Mouse (Mus musculus) cerebellum, adult 2 months (tissue): ENCODE measurements around the gene Slc39a11. TPM values are rescaled to one million over a fixed set of nuclear protein-coding genes. Genes with fewer than 3 reads are reported as not detected.

Experiments
- DNase-seq, 2 experiments: peaks; one replicate each; pipeline ENCODE4 v3.0.0; 2021
- H3K27ac ChIP-seq: fragments of 200-500 bp; 2 replicates; pipeline ENCODE4 v1.5.1; 2012; ENCODE audit warnings: low read length, control low read depth, inconsistent platforms; ENCODE audit not compliant: insufficient read depth
- H3K27me3 ChIP-seq: fragments of 200-500 bp; 2 replicates; pipeline ENCODE4 v1.6.1; 2012; ENCODE audit warnings: inconsistent platforms, mild to moderate bottlenecking, low read length, moderate library complexity; ENCODE audit not compliant: control insufficient read depth, insufficient read depth
- H3K4me1 ChIP-seq: fragments of 200-500 bp; 2 replicates; pipeline ENCODE4 v1.6.1; 2011; ENCODE audit warnings: low read length; ENCODE audit not compliant: control insufficient read depth, insufficient read depth
- H3K4me3 ChIP-seq: fragments of 200-500 bp; replicated peaks from 2 replicates; pipeline ENCODE3; 2011; ENCODE audit warnings: mild to moderate bottlenecking, low read depth, low read length, control low read depth; ENCODE audit not compliant: insufficient read depth
- CTCF ChIP-seq: fragments of 200-500 bp; IDR thresholded peaks from 2 replicates; pipeline ENCODE4 v1.5.1; 2011; ENCODE audit warnings: low read depth, mild to moderate bottlenecking, control low read depth, low read length, moderate library complexity, borderline replicate concordance; ENCODE audit not compliant: insufficient read depth
- POLR2A ChIP-seq: fragments of 200-500 bp; IDR thresholded peaks from 2 replicates; pipeline ENCODE4 v1.6.1; 2011; ENCODE audit warnings: low read length, control low read depth, borderline replicate concordance; ENCODE audit not compliant: insufficient read depth
- WGBS: fragments of 180-500 bp; shearing (Covaris S2); methylation state at CpG from one replicate; pipeline ENCODE4 v1.1.7; 2018; 5-methylcytosine and 5-hydroxymethylcytosine counted together
- polyA plus RNA-seq: library from polyadenylated mRNA; depleted of rRNA; stranded (reverse); fragments of >200 nt; gene quantifications from 2 replicates; pipeline ENCODE4 v1.2.3, GENCODE M21; 2012

Slc39a11 gene
- polyA plus RNA-seq, 1 experiment, result 14.1 TPM

GRCm38 (mm10) chr11:113266706-113267105, 383.2 kb downstream of the Slc39a11 start:
- DNase-seq, result no peak
- H3K4me1 ChIP-seq, result no peaks in the 10 kb centered on the region; the same call in 1 of the 2 replicates
- TF ChIP-seq CTCF (no peak), POLR2A (no peak)
- H3K27ac ChIP-seq, result no peak overlapping the region
- H3K4me3 ChIP-seq, result no peak overlapping the region
- H3K27me3 ChIP-seq, result no peaks in the 10 kb centered on the region
- WGBS, result 23% methylated on average over 4 of the region's 4 CpGs

GRCm38 (mm10) chr11:113265567-113265966, 384.3 kb downstream of the Slc39a11 start:
- no peak for TF ChIP-seq CTCF
- no peak for TF ChIP-seq POLR2A
- DNase-seq, result no peak
- WGBS, result 93% methylated on average over 3 of the region's 3 CpGs
- Histone ChIP-seq H3K4me3 (no peak overlapping the region), H3K27ac (no peak overlapping the region), H3K4me1 (no peaks in the 10 kb centered on the region; the same call in 1 of the 2 replicates), H3K27me3 (no peaks in the 10 kb centered on the region)

DNA sequence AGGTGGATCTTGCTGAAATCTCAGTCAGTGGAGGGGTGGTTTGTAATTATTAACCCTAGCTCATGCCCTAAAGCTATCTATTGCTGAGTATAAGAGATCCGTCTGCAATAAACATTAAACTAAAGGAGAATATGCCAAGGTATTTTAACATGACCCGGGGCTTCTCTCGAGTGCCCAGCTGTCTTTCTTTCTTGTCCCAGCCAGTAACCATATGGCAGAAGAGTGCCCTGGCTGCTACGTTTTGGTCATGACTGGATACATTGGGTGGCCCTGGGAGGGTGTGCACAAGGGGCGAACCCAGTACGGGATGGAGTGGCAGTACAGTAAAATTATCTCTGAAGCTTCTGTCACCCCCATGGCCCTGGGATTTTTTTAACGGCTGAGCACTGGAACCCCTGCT, 385.9 kb downstream of the Slc39a11 start:
- Histone ChIP-seq H3K27ac (no peak overlapping the region), H3K4me1 (no peaks in the 10 kb centered on the region; the same call in 1 of the 2 replicates), H3K27me3 (no peaks in the 10 kb centered on the region), H3K4me3 (no peak overlapping the region)
- WGBS, result 27% methylated on average over 7 of the region's 7 CpGs
- DNase-seq, result no peak
- TF ChIP-seq POLR2A (no peak), CTCF (no peak)

DNA sequence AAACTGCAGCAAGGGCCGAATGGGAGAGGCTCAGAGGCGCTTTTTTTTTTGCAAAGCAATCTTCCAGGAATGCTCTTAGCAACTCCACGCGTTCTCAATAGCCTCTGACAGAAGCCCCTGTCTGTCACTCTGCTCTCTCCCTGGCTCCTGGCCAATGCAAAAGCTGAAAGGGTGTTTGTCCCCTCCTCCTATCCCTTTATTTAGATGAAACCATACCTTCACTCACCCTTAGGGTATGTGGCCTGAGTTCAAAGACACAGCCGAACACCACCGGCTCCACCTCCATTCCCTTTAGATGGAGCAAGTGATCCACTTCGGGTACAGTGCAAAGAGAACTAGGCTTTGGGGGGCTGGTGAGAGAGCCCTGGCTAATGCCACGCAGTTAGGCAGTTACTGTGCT, 387.8 kb downstream of the Slc39a11 start:
- H3K4me1 ChIP-seq, result no peaks in the 10 kb centered on the region
- WGBS, result 69% methylated on average over 8 of the region's 8 CpGs
- no peak overlapping the region for H3K27ac ChIP-seq
- H3K4me3 ChIP-seq, result no peak overlapping the region
- no peaks in the 10 kb centered on the region for H3K27me3 ChIP-seq
- TF ChIP-seq POLR2A, result no peak
- TF ChIP-seq CTCF, result no peak
- no peak for DNase-seq

DNA sequence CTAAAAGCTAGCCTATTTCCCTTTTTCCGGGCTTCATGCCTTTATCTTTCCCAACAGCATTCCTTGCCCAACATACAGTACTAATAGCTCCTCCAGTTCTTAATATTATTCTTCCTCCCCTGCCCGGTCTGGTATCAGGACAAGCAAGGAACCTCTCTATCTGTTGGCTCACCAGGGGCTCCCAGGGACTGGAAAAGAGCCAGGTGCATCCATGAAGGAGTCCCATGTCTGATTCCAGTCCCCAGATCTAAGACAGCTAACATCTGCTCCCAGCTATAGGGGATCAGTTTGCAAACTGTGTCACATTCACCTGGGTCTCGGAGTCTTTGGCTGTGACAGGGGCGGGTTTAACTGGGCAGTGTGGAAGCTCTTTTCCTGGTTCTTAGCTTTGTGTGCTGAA, 388.5 kb downstream of the Slc39a11 start:
- Histone ChIP-seq H3K4me1 (no peaks in the 10 kb centered on the region), H3K4me3 (no peak overlapping the region), H3K27me3 (no peaks in the 10 kb centered on the region), H3K27ac (no peak overlapping the region)
- 87% methylated on average over 4 of the region's 4 CpGs for WGBS
- DNase-seq, result no peak
- TF ChIP-seq CTCF (no peak), POLR2A (no peak)

DNA sequence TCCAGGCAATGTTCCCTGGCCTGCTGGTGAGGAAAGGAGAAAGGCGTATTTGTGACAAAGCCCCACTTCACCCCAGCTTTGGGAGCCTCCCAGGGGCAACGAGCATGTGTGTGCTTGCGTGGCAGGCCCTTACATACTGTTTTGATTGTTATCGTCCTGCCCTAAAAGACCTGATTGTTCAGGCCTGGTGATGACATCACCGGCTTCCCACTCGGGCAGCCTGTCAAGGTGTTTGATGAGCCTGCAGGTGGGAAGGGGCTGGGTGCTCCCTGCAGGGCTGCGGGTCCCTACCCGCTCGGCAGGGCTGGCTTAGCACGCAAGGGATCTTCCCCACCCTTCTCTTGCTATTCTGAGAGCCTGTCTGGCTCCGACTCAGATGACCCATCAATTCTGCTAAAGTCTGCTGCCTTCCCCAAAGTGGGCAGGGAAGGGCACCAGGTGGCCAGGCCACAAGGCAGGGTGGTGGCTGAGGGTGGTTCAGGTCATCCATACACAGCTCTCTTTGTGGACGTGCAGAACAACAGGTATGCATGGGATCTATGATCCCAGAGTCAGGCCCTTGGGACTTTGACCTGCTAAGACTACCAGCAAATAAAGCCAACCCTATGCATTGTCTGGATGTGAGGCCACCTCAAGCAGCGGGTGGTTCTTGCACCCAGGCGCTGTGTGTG, 390.0 kb downstream of the Slc39a11 start:
- no peak for TF ChIP-seq CTCF
- no peak for TF ChIP-seq POLR2A
- no peaks in the 10 kb centered on the region for H3K4me1 ChIP-seq
- H3K27me3 ChIP-seq, result no peaks in the 10 kb centered on the region
- no peak overlapping the region for H3K27ac ChIP-seq
- 94% methylated on average over 14 of the region's 14 CpGs for WGBS
- no peak for DNase-seq
- H3K4me3 ChIP-seq, result no peak overlapping the region

GRCm38 (mm10) chr11:113258016-113258415, 391.9 kb downstream of the Slc39a11 start:
- WGBS, result 74% methylated on average over 6 of the region's 6 CpGs
- Histone ChIP-seq H3K27ac (no peak overlapping the region), H3K4me1 (no peaks in the 10 kb centered on the region), H3K27me3 (no peaks in the 10 kb centered on the region), H3K4me3 (no peak overlapping the region)
- peak in 1 of 2 experiments; percentile 19 for DNase-seq
- TF ChIP-seq CTCF (no peak), POLR2A (no peak)

- 72% methylated on average over 6 of the region's 6 CpGs for WGBS
Measured at GRCm38 (mm10) chr11:113254653-113255052, 395.2 kb downstream of the Slc39a11 start.

More at GRCm38 (mm10) chr11:113254653-113255052, 395.2 kb downstream of the Slc39a11 start:
- TF ChIP-seq POLR2A, result no peak
- no peak for TF ChIP-seq CTCF
- Histone ChIP-seq H3K27ac (no peak overlapping the region), H3K4me3 (no peak overlapping the region), H3K4me1 (no peaks in the 10 kb centered on the region), H3K27me3 (no peaks in the 10 kb centered on the region)
- no peak for DNase-seq
